Mouse (Mus musculus): ENCODE measurements around the gene Gm10663.

GRCm38 (mm10) chr8:65107936-65108718, 33.3 kb downstream of the Gm10663 start:
- TF ChIP-seq CTCF (IDR thresholded peaks at IDR 0.05; ENCODE audit: insufficient read depth, low read length) (no peak), POLR2A (IDR thresholded peaks at IDR 0.05; ENCODE audit: borderline replicate concordance, extremely low read depth, low read depth, low read length) (no peak)
